Mouse (Mus musculus) cortical plate, adult 2 months (tissue): ENCODE results near the gene Ddx1. TPM values are rescaled to one million over a fixed set of nuclear protein-coding genes. Genes with fewer than 3 reads are reported as not detected.

ENCODE experiments used
- H3K27ac ChIP-seq: fragments of 200-500 bp; 2 replicates; pipeline ENCODE4 v1.5.1; 2012; ENCODE audit warnings: low read length, control low read depth, inconsistent platforms; ENCODE audit not compliant: insufficient read depth
- H3K4me1 ChIP-seq: fragments of 200-500 bp; 2 replicates; pipeline ENCODE4 v1.6.1; 2011; ENCODE audit warnings: low read length; ENCODE audit not compliant: control insufficient read depth, insufficient read depth
- H3K4me3 ChIP-seq: fragments of 200-500 bp; 2 replicates; pipeline ENCODE4 v1.5.1; 2011; ENCODE audit warnings: mild to moderate bottlenecking, low read length, control low read depth; ENCODE audit not compliant: insufficient read depth
- CTCF ChIP-seq: fragments of 200-500 bp; IDR thresholded peaks from 2 replicates; pipeline ENCODE4 v1.5.1; 2011; ENCODE audit warnings: mild to moderate bottlenecking, control low read depth, low read length; ENCODE audit not compliant: insufficient read depth; ENCODE audit errors: extremely low read depth
- POLR2A ChIP-seq: fragments of 200-500 bp; IDR thresholded peaks from 2 replicates; pipeline ENCODE4 v1.6.1; 2011; ENCODE audit warnings: mild to moderate bottlenecking, low read length, control low read depth; ENCODE audit not compliant: insufficient read depth; ENCODE audit errors: extremely low read depth
- polyA plus RNA-seq: library from polyadenylated mRNA; depleted of rRNA; stranded (reverse); fragments of >200 nt; gene quantifications from 2 replicates; pipeline ENCODE4 v1.2.3, GENCODE M21; 2012

Ddx1 gene
- polyA plus RNA-seq, 1 experiment, result 64.1 TPM

- peaks cover 2% of the 10 kb centered on the region; the same call in 1 of the 2 replicates for H3K4me1 ChIP-seq
- TF ChIP-seq CTCF, result no peak
- no peak for TF ChIP-seq POLR2A
- peak overlapping the region; percentile 97; the same call in 1 of the 2 replicates for H3K4me3 ChIP-seq
- peak overlapping the region; percentile 9; the same call in 1 of the 2 replicates for H3K27ac ChIP-seq
These were observed 533 bp upstream of the Ddx1 start for GRCm38 (mm10) chr12:13249573-13249919.

GRCm38 (mm10) chr12:13242453-13242852 lies 6.6 kb downstream of the Ddx1 start:
- Histone ChIP-seq H3K27ac (no peak overlapping the region), H3K4me3 (no peak overlapping the region), H3K4me1 (peaks cover 2% of the 10 kb centered on the region; the same call in 1 of the 2 replicates)
- TF ChIP-seq POLR2A, result no peak
- no peak for TF ChIP-seq CTCF

- Histone ChIP-seq H3K27ac (no peak overlapping the region), H3K4me3 (no peak overlapping the region), H3K4me1 (peaks cover 3% of the 10 kb centered on the region; the same call in 1 of the 2 replicates)
- TF ChIP-seq POLR2A, result no peak
- no peak for TF ChIP-seq CTCF
These were observed 30.9 kb downstream of the Ddx1 start for GRCm38 (mm10) chr12:13218101-13218514.

- TF ChIP-seq POLR2A (no peak), CTCF (no peak)
- Histone ChIP-seq H3K27ac (no peak overlapping the region), H3K4me3 (no peak overlapping the region), H3K4me1 (peaks cover 3% of the 10 kb centered on the region; the same call in 1 of the 2 replicates)
These were observed 31.4 kb downstream of the Ddx1 start for GRCm38 (mm10) chr12:13217568-13217967.

GRCm38 (mm10) chr12:13216501-13217103 lies 32.4 kb downstream of the Ddx1 start:
- Histone ChIP-seq H3K27ac (no peak overlapping the region), H3K4me3 (no peak overlapping the region), H3K4me1 (peaks cover 5% of the 10 kb centered on the region; the same call in 1 of the 2 replicates)
- TF ChIP-seq CTCF, result no peak
- no peak for TF ChIP-seq POLR2A

GRCm38 (mm10) chr12:13214345-13215278 lies 34.4 kb downstream of the Ddx1 start:
- H3K27ac ChIP-seq, result no peak overlapping the region

GRCm38 (mm10) chr12:13211746-13212482 lies 37.1 kb downstream of the Ddx1 start:
- no peak for TF ChIP-seq POLR2A
- no peak for TF ChIP-seq CTCF
- no peak overlapping the region for H3K27ac ChIP-seq
- H3K4me3 ChIP-seq, result no peak overlapping the region
- H3K4me1 ChIP-seq, result peaks cover 7% of the 10 kb centered on the region

More at GRCm38 (mm10) chr12:13214345-13215278, 34.4 kb downstream of the Ddx1 start:
- H3K4me3 ChIP-seq, result no peak overlapping the region
- H3K4me1 ChIP-seq, result peaks cover 8% of the 10 kb centered on the region; the same call in 1 of the 2 replicates
- TF ChIP-seq POLR2A (no peak), CTCF (peak; percentile 100)

GRCm38 (mm10) chr12:13209692-13210377 lies 39.2 kb downstream of the Ddx1 start:
- Histone ChIP-seq H3K4me3 (no peak overlapping the region), H3K27ac (no peak overlapping the region), H3K4me1 (peaks cover 7% of the 10 kb centered on the region)
- TF ChIP-seq POLR2A (no peak), CTCF (no peak)
